Mouse (Mus musculus) erythroblast, embryonic 14.5 days (primary cell): ENCODE data around the gene Olfr608. TPM values are rescaled to one million over a fixed set of nuclear protein-coding genes. Genes with fewer than 3 reads are reported as not detected.
"Not testable (repeated sequence)": the region's sequence is repeated elsewhere in the genome, so short reads cannot be mapped to it uniquely, and the experiment has no call there.

ENCODE experiments used
- H3K27me3 ChIP-seq: 2 replicates; pipeline ENCODE4 v1.6.1; 2012; ENCODE audit warnings: inconsistent platforms; ENCODE audit not compliant: control insufficient read depth
- H3K36me3 ChIP-seq: 2 replicates; pipeline ENCODE4 v1.6.1; 2012; ENCODE audit warnings: mild to moderate bottlenecking, inconsistent platforms; ENCODE audit not compliant: control insufficient read depth
- H3K4me1 ChIP-seq: 2 replicates; pipeline ENCODE4 v1.6.1; 2012; ENCODE audit warnings: inconsistent platforms; ENCODE audit not compliant: control insufficient read depth
- H3K4me3 ChIP-seq: replicated peaks from 2 replicates; pipeline ENCODE3; 2012; ENCODE audit warnings: moderate library complexity, mild to moderate bottlenecking, inconsistent platforms
- H3K9me3 ChIP-seq: 2 replicates; pipeline ENCODE4 v1.6.1; 2012; ENCODE audit warnings: low read length, inconsistent platforms, mixed read lengths; ENCODE audit not compliant: control insufficient read depth
- GATA1 ChIP-seq: IDR thresholded peaks from 2 replicates; pipeline ENCODE4 v1.6.1; 2012; ENCODE audit warnings: low read length, inconsistent platforms, mixed read lengths
- TAL1 ChIP-seq: IDR thresholded peaks from 3 replicates; pipeline ENCODE4 v1.6.1; 2012; ENCODE audit warnings: low read length, inconsistent platforms, mixed read lengths
- polyA plus RNA-seq: library from polyadenylated mRNA; stranded (reverse); fragments of >175 nt; gene quantifications from 2 replicates; pipeline ENCODE4 v1.2.3, GENCODE M21; 2012

The Olfr608 gene
- not detected in 2 replicates for polyA plus RNA-seq

GRCm38 (mm10) chr7:103469577-103469976 is at the start of gene Olfr608:
TSS of gene Olfr608 (plus strand) at chr7:103469877.
- no peaks in the 10 kb centered on the region for H3K36me3 ChIP-seq
- no peaks in the 10 kb centered on the region for H3K4me1 ChIP-seq
- H3K27me3 ChIP-seq = no peaks in the 10 kb centered on the region
- no peak for TF ChIP-seq TAL1
- no peak for TF ChIP-seq GATA1
- H3K4me3 ChIP-seq = no peak within 1 kb of the TSS
- H3K9me3 ChIP-seq = peaks cover 6% of the 10 kb centered on the region

GRCm38 (mm10) chr7:103445339-103445738 is 24.3 kb upstream of the Olfr608 start, which contains the start of gene Olfr605:
TSS of gene Olfr605 (minus strand) at chr7:103445439.
- Histone ChIP-seq H3K9me3 (peaks cover 7% of the 10 kb centered on the region), H3K36me3 (no peaks in the 10 kb centered on the region), H3K4me3 (no peak within 1 kb of the TSS), H3K4me1 (no peaks in the 10 kb centered on the region), H3K27me3 (no peaks in the 10 kb centered on the region)
- no peak for TF ChIP-seq GATA1
- TF ChIP-seq TAL1 = no peak

GRCm38 (mm10) chr7:103448746-103449145 is 20.9 kb upstream of the Olfr608 start, which contains the start of gene Olfr606:
TSS of gene Olfr606 (plus strand) at chr7:103449046.
- TF ChIP-seq TAL1 = no peak
- TF ChIP-seq GATA1 = no peak
- Histone ChIP-seq H3K27me3 (no peaks in the 10 kb centered on the region), H3K4me1 (no peaks in the 10 kb centered on the region), H3K9me3 (no peaks in the 10 kb centered on the region), H3K4me3 (no peak within 1 kb of the TSS), H3K36me3 (no peaks in the 10 kb centered on the region)

- H3K4me1 ChIP-seq = no peaks in the 10 kb centered on the region
- H3K27me3 ChIP-seq = no peaks in the 10 kb centered on the region
- H3K9me3 ChIP-seq = peaks cover 2% of the 10 kb centered on the region; the same call in 1 of the 2 replicates
- no peak for TF ChIP-seq GATA1
- no peak for TF ChIP-seq TAL1
- H3K36me3 ChIP-seq = no peaks in the 10 kb centered on the region
- H3K4me3 ChIP-seq = no peak overlapping the region
Observed at GRCm38 (mm10) chr7:103460590-103460989, 9.1 kb upstream of the Olfr608 start.

DNA sequence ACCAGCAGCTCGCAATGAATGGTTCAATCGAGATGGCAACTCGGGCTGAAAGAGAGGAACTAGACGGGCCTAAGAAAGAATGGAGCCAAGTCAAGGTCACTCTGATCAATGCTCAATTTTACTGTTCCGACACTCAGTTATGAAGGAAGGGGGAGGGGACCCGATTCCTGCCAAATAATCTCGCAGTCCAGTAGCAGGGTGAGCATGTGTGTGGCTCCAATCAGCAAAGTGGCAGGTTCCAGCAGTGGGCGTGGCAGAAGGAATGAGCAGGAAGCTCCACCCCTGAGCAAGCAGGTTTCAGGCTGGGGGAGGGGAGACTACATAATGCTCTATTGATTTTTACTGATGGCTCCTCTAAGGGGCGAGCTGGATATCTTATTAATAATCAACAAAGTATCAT is 7.4 kb downstream of the Olfr608 start:
- peaks cover 14% of the 10 kb centered on the region for H3K9me3 ChIP-seq
- H3K4me1 ChIP-seq, H3K36me3 ChIP-seq, H3K27me3 ChIP-seq, H3K4me3 ChIP-seq: not testable (repeated sequence)

DNA sequence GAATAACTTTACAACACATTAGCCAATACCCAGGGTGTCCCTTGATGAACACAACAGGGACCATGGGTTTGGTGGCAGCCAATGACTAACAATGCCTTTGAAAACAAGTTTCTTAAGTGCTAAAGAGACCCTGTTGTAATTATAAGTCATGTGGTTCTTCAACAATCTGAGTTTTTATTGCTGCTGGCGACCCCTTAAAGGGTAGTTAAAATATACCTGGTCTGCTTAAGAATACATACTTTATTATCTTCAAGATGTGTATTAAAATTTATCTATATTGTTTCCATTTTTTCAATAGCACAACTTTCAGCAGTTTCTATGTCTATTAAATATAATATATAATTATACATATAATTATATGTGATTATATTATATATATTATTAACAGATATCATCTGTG is 28.3 kb downstream of the Olfr608 start, which contains the start of gene Olfr609:
Gene Olfr609 (minus strand): TSS at position 101 of the 400 bp plus-strand sequence.
- Histone ChIP-seq H3K4me1 (no peaks in the 10 kb centered on the region), H3K36me3 (no peaks in the 10 kb centered on the region), H3K27me3 (no peaks in the 10 kb centered on the region), H3K9me3 (no peaks in the 10 kb centered on the region), H3K4me3 (no peak within 1 kb of the TSS)
- TF ChIP-seq GATA1 (no peak), TAL1 (no peak)

DNA sequence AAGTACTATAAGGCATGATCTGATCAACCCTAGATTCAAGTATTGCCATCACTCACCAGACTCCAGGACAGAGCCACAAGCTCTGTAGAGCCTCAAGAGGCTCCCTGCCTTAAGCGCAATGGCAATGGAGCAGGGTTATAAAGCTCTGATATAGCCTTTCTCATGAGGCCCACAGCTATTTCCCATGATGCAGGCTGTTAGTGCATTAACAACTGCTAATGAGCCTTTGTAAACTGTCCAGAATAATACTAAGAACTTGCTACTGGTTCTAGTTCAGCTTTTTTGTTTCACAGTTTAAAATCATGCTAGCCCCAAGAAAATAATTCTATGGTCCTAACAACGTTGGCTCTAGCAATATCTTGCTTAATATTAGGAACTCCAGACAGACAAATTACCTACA is 42.3 kb downstream of the Olfr608 start, which contains the start of gene Olfr610:
Gene Olfr610 (minus strand): TSS at position 101 of the 400 bp plus-strand sequence.
- TF ChIP-seq TAL1 (no peak), GATA1 (no peak)
- Histone ChIP-seq H3K4me3 (no peak within 1 kb of the TSS), H3K9me3 (no peaks in the 10 kb centered on the region), H3K27me3 (no peaks in the 10 kb centered on the region), H3K4me1 (no peaks in the 10 kb centered on the region), H3K36me3 (no peaks in the 10 kb centered on the region)

- not testable (repeated sequence) for H3K27me3 ChIP-seq, H3K9me3 ChIP-seq, H3K4me1 ChIP-seq, H3K4me3 ChIP-seq, H3K36me3 ChIP-seq
Observed at GRCm38 (mm10) chr7:103520746-103521145, 51.1 kb downstream of the Olfr608 start, which contains the start of gene Olfr611. TSS of gene Olfr611 (minus strand) at chr7:103520846.

Other genes starting within 250 kb of the Olfr608 start
- not detected in 2 replicates for gene Usp17ld, start 217.4 kb upstream of the Olfr608 start, polyA plus RNA-seq
- not detected in 2 replicates for gene Olfr596, start 164.2 kb upstream of the Olfr608 start, polyA plus RNA-seq
- gene Olfr597, start 153.6 kb upstream of the Olfr608 start, polyA plus RNA-seq = not detected in 2 replicates
- 0.04 TPM in 1 of 2 replicates, not detected in the other for gene Olfr598, start 146.3 kb upstream of the Olfr608 start, polyA plus RNA-seq
- not detected in 2 replicates for gene Olfr599, start 134.0 kb upstream of the Olfr608 start, polyA plus RNA-seq
- gene Olfr600, start 120.2 kb upstream of the Olfr608 start, polyA plus RNA-seq = not detected in 2 replicates
- not detected in 2 replicates for gene Olfr601, start 107.2 kb upstream of the Olfr608 start, polyA plus RNA-seq
- not detected in 2 replicates for gene Olfr603, start 83.7 kb upstream of the Olfr608 start, polyA plus RNA-seq
- not detected in 2 replicates for gene Usp17lc, start 54.8 kb upstream of the Olfr608 start, polyA plus RNA-seq
- not detected in 2 replicates for gene Olfr605, start 24.4 kb upstream of the Olfr608 start, polyA plus RNA-seq
- gene Olfr606, start 20.8 kb upstream of the Olfr608 start, polyA plus RNA-seq = not detected in 2 replicates
- gene Olfr607, start 5.7 kb upstream of the Olfr608 start, polyA plus RNA-seq = not detected in 2 replicates
- not detected in 2 replicates for gene Olfr609, start 28.2 kb downstream of the Olfr608 start, polyA plus RNA-seq
- not detected in 2 replicates for gene Olfr610, start 42.2 kb downstream of the Olfr608 start, polyA plus RNA-seq
- gene Olfr611, start 51.0 kb downstream of the Olfr608 start, polyA plus RNA-seq = not detected in 2 replicates
- not detected in 2 replicates for gene Olfr612, start 72.8 kb downstream of the Olfr608 start, polyA plus RNA-seq
- not detected in 2 replicates for gene Olfr613, start 78.2 kb downstream of the Olfr608 start, polyA plus RNA-seq
- not detected in 2 replicates for gene Olfr615, start 86.2 kb downstream of the Olfr608 start, polyA plus RNA-seq
- not detected in 2 replicates for gene Olfr616, start 99.3 kb downstream of the Olfr608 start, polyA plus RNA-seq
- not detected in 2 replicates for gene Olfr617, start 103.2 kb downstream of the Olfr608 start, polyA plus RNA-seq
- gene Olfr618, start 120.2 kb downstream of the Olfr608 start, polyA plus RNA-seq = not detected in 2 replicates
- gene Olfr619, start 130.7 kb downstream of the Olfr608 start, polyA plus RNA-seq = not detected in 2 replicates
- gene Olfr620, start 142.7 kb downstream of the Olfr608 start, polyA plus RNA-seq = not detected in 2 replicates
- not detected in 2 replicates for gene Olfr622, start 172.8 kb downstream of the Olfr608 start, polyA plus RNA-seq
- gene Olfr623, start 193.8 kb downstream of the Olfr608 start, polyA plus RNA-seq = not detected in 2 replicates
- gene Olfr624, start 201.3 kb downstream of the Olfr608 start, polyA plus RNA-seq = not detected in 2 replicates
- gene Olfr625-ps1, start 212.8 kb downstream of the Olfr608 start, polyA plus RNA-seq = not detected in 2 replicates
- gene Olfr243, start 244.8 kb downstream of the Olfr608 start, polyA plus RNA-seq = not detected in 2 replicates